Mouse (Mus musculus) bone marrow macrophage, adult 2 months (primary cell): ENCODE results near the gene Traf4.

Source experiments
- CTCF ChIP-seq: IDR thresholded peaks from 2 replicates; pipeline ENCODE4 v1.5.1; 2012; ENCODE audit warnings: low read depth, mild to moderate bottlenecking, low read length, moderate library complexity
- POLR2A ChIP-seq: IDR thresholded peaks from 2 replicates; pipeline ENCODE4 v1.6.1; 2012; ENCODE audit warnings: mild to moderate bottlenecking, low read depth, low read length, borderline replicate concordance

- TF ChIP-seq CTCF (no peak), POLR2A (no peak)
Observed at GRCm38 (mm10) chr11:78125691-78126090, 39.7 kb downstream of the Traf4 start.
